9 mouse cellular contexts compared by ENCODE assay signal in the genomic region with DNA sequence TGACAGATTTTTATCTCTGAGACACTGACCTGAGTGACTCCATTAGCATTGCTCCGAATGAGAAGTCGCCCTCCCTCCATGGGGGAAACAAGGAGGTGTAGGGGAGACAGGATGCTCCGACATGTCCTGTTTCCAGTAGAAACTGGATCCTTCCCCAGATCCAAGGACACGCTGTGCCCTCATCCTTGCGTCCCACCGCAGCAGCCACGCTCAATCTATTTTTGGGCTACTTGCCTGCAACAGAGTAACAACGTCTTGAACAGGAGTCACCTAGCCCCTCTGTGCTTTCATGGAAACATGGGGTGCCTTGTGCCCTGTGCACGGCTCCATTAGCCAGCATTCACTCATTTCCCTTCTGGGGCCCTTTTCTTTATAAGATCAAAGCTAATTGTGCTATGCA. TPM values are rescaled to one million over a fixed set of nuclear protein-coding genes. Genes with fewer than 3 reads are reported as not detected.
DNase-seq lines count a peak whose midpoint lies in the region; ATAC-seq and TF ChIP-seq lines count a peak whose summit lies in the region.
"Had no signal": no experiment of that assay in that cellular context is flagged by ENCODE, and none has a peak within 500 bp of the region (broad histone marks: within the 10 kb centered on the region; RNA-seq: fewer than 3 reads in every experiment).

A gene (minus strand): TSS at position 143 of the 400 bp plus-strand sequence.

- H3K4me2 ChIP-seq in liver, embryonic 11.5 days: no peak within 1 kb of the TSS
- H3K4me2 ChIP-seq in liver, postnatal 0 days (ENCODE audit: low read depth, low read length): no peak within 1 kb of the TSS
- no peak within 1 kb of the TSS for H3K4me2 ChIP-seq in forebrain, embryonic 13.5 days
- no peak within 1 kb of the TSS for H3K4me2 ChIP-seq in hindbrain, postnatal 0 days (ENCODE audit: low read depth, low read length)
- no peak within 1 kb of the TSS for H3K4me2 ChIP-seq in midbrain, embryonic 16.5 days (ENCODE audit: low read length)

- H3K9ac ChIP-seq in liver, embryonic 11.5 days (ENCODE audit: low read depth, low read length): no peak within 1 kb of the TSS
- no peak within 1 kb of the TSS for H3K9ac ChIP-seq in liver, postnatal 0 days (replicated peaks)
- no peak within 1 kb of the TSS for H3K9ac ChIP-seq in forebrain, embryonic 13.5 days
- H3K9ac ChIP-seq in hindbrain, postnatal 0 days (replicated peaks; ENCODE audit: low read length): no peak within 1 kb of the TSS
- no peak within 1 kb of the TSS for H3K9ac ChIP-seq in midbrain, embryonic 16.5 days (ENCODE audit: low read depth, low read length)
- H3K9ac ChIP-seq: liver, embryonic 14.5 days had no signal

- DNase-seq in liver, embryonic 11.5 days (ENCODE audit: low spot score): no peak
- DNase-seq in liver, postnatal 0 days: no peak
- DNase-seq in hindbrain, postnatal 0 days (ENCODE audit: low spot score): peak; percentile 15
- DNase-seq in T-cell, adult 2 months (ENCODE audit: low spot score): no peak
- no peak for DNase-seq in kidney, postnatal 14 days
- DNase-seq in spleen, postnatal 4 days (ENCODE audit: low spot score in 2 of 2): no peak

- no peak within 1 kb of the TSS for H3K4me3 ChIP-seq in liver, embryonic 11.5 days (ENCODE audit: low read depth, low read length)
- no peak within 1 kb of the TSS for H3K4me3 ChIP-seq in liver, postnatal 0 days (ENCODE audit: low read depth, low read length)
- H3K4me3 ChIP-seq in forebrain, embryonic 13.5 days: no peak within 1 kb of the TSS
- no peak within 1 kb of the TSS for H3K4me3 ChIP-seq in hindbrain, postnatal 0 days (ENCODE audit: low read length)
- no peak within 1 kb of the TSS for H3K4me3 ChIP-seq in midbrain, embryonic 16.5 days (ENCODE audit: low read depth, low read length)

- TF ChIP-seq CTCF in liver, postnatal 0 days (IDR thresholded peaks at IDR 0.05; ENCODE audit: low read depth): no peak
- TF ChIP-seq CTCF in hindbrain, postnatal 0 days (IDR thresholded peaks at IDR 0.05; ENCODE audit: low read depth): no peak

- no peak within 1 kb of the TSS for H3K27ac ChIP-seq in liver, embryonic 11.5 days (ENCODE audit: low read depth, low read length)
- H3K27ac ChIP-seq in liver, postnatal 0 days (ENCODE audit: low read depth): no peak within 1 kb of the TSS
- no peak within 1 kb of the TSS for H3K27ac ChIP-seq in forebrain, embryonic 13.5 days
- H3K27ac ChIP-seq in hindbrain, postnatal 0 days: peak within 1 kb of the TSS; percentile 28; the same call in 1 of the 2 replicates
- no peak within 1 kb of the TSS for H3K27ac ChIP-seq in midbrain, embryonic 16.5 days (ENCODE audit: low read length)
- H3K27ac ChIP-seq: liver, embryonic 14.5 days had no signal

- H3K36me3 ChIP-seq in liver, embryonic 11.5 days (ENCODE audit: control insufficient read depth, insufficient read depth, low read length): no peaks in the 10 kb centered on the region
- no peaks in the 10 kb centered on the region for H3K36me3 ChIP-seq in liver, postnatal 0 days (replicated peaks; ENCODE audit: insufficient read depth, low read length)
- H3K36me3 ChIP-seq in forebrain, embryonic 13.5 days (ENCODE audit: poor library complexity, severe bottlenecking): no peaks in the 10 kb centered on the region
- H3K36me3 ChIP-seq in hindbrain, postnatal 0 days (ENCODE audit: insufficient read depth, low read length): no peaks in the 10 kb centered on the region
- H3K36me3 ChIP-seq in midbrain, embryonic 16.5 days (ENCODE audit: control insufficient read depth, insufficient read depth, low read length): no peaks in the 10 kb centered on the region

- no peaks in the 10 kb centered on the region for H3K9me3 ChIP-seq in liver, embryonic 11.5 days (ENCODE audit: control insufficient read depth, low read length)
- no peaks in the 10 kb centered on the region for H3K9me3 ChIP-seq in liver, postnatal 0 days (ENCODE audit: low read length)
- H3K9me3 ChIP-seq in forebrain, embryonic 13.5 days (replicated peaks): no peaks in the 10 kb centered on the region
- H3K9me3 ChIP-seq in hindbrain, postnatal 0 days (ENCODE audit: low read length): peaks cover 2% of the 10 kb centered on the region; the same call in 1 of the 2 replicates
- peaks cover 5% of the 10 kb centered on the region; the same call in 1 of the 2 replicates for H3K9me3 ChIP-seq in midbrain, embryonic 16.5 days (replicated peaks; ENCODE audit: control insufficient read depth, low read length, poor library complexity, severe bottlenecking)

- no peaks in the 10 kb centered on the region for H3K4me1 ChIP-seq in liver, embryonic 11.5 days (replicated peaks; ENCODE audit: control insufficient read depth, insufficient read depth, low read length)
- no peaks in the 10 kb centered on the region for H3K4me1 ChIP-seq in liver, postnatal 0 days (ENCODE audit: insufficient read depth)
- H3K4me1 ChIP-seq in forebrain, embryonic 13.5 days: peaks cover 6% of the 10 kb centered on the region
- H3K4me1 ChIP-seq in hindbrain, postnatal 0 days (ENCODE audit: insufficient read depth, low read length): peaks cover 7% of the 10 kb centered on the region; the same call in 1 of the 2 replicates
- peaks cover 2% of the 10 kb centered on the region; the same call in 1 of the 2 replicates for H3K4me1 ChIP-seq in midbrain, embryonic 16.5 days (ENCODE audit: control insufficient read depth, insufficient read depth, low read length)

- ATAC-seq in liver, embryonic 11.5 days (replicated peaks; ENCODE audit: low FRiP score): no peak
- ATAC-seq in liver, postnatal 0 days: no peak
- no peak for ATAC-seq in forebrain, embryonic 13.5 days
- ATAC-seq in hindbrain, postnatal 0 days: no peak
- no peak for ATAC-seq in midbrain, embryonic 16.5 days

- no peak for TF ChIP-seq EP300 in liver, postnatal 0 days (IDR thresholded peaks at IDR 0.05; ENCODE audit: low read depth)

- no peaks in the 10 kb centered on the region for H3K27me3 ChIP-seq in liver, embryonic 11.5 days (replicated peaks; ENCODE audit: control insufficient read depth, insufficient read depth, low read length)
- no peaks in the 10 kb centered on the region for H3K27me3 ChIP-seq in liver, postnatal 0 days (ENCODE audit: insufficient read depth, low read length)
- no peaks in the 10 kb centered on the region for H3K27me3 ChIP-seq in forebrain, embryonic 13.5 days
- H3K27me3 ChIP-seq in hindbrain, postnatal 0 days (ENCODE audit: insufficient read depth, low read length): no peaks in the 10 kb centered on the region
- no peaks in the 10 kb centered on the region for H3K27me3 ChIP-seq in midbrain, embryonic 16.5 days (ENCODE audit: control insufficient read depth, insufficient read depth, low read depth, low read length)

- WGBS in liver, embryonic 11.5 days: 80% methylated on average over 9 of the region's 9 CpGs
- WGBS in liver, postnatal 0 days (ENCODE audit: insufficient replicate concordance): 71% methylated on average over 9 of the region's 9 CpGs
- WGBS in forebrain, embryonic 13.5 days: 77% methylated on average over 9 of the region's 9 CpGs
- 45% methylated on average over 9 of the region's 9 CpGs for whole genome bisulfite sequencing in hindbrain, postnatal 0 days
- 68% methylated on average over 9 of the region's 9 CpGs for WGBS in midbrain, embryonic 16.5 days

RNA-seq across cellular contexts. Expression of the gene that starts here (rescaled TPM):
- polyA plus RNA-seq in liver, embryonic 11.5 days (2014; fragmentation: Nextera tagmentation; extraction: Ambion mirVana): 20.9 and 23.5 TPM in 2 replicates
- 2.3 and 2.8 TPM in 2 replicates for polyA plus RNA-seq in liver, postnatal 0 days (2015; fragmentation: Nextera tagmentation; extraction: Ambion mirVana)
- 11.1 and 13.1 TPM in 2 replicates for polyA plus RNA-seq in forebrain, embryonic 13.5 days (2015; fragmentation: Nextera tagmentation; extraction: Ambion mirVana)
- total RNA-seq in hindbrain, postnatal 0 days (2014; rRNA removed): 65.2 and 77.9 TPM in 2 replicates
- 53.3 and 56.3 TPM in 2 replicates for polyA plus RNA-seq in hindbrain, postnatal 0 days (2015; fragmentation: Nextera tagmentation; extraction: Ambion mirVana)
- polyA plus RNA-seq in midbrain, embryonic 16.5 days (2015; fragmentation: Nextera tagmentation; extraction: Ambion mirVana): 64.9 and 65.9 TPM in 2 replicates
